Mouse (Mus musculus) megakaryocyte progenitor cell, adult 5-6 weeks (primary cell): ENCODE data around the gene Slc35g2. TPM values are rescaled to one million over a fixed set of nuclear protein-coding genes. Genes with fewer than 3 reads are reported as not detected.

Experiments
- ATAC-seq: replicated peaks from 2 replicates; pipeline ENCODE4 v1.8.0; 2016; ENCODE audit warnings: mild to moderate bottlenecking, moderate TSS enrichment, inconsistent platforms; ENCODE audit not compliant: poor library complexity
- total RNA-seq, 2 experiments: library from RNA; stranded (forward) in 1 of 2; stranded (reverse) in 1 of 2; fragments of 157-497, 149-512 nt in 1 of 2; fragments of 200-1000 nt in 1 of 2; gene quantifications; 2 replicates each; pipeline versions ENCODE4 v1.2.3 to v1.2.4; 2015 to 2017

The Slc35g2 gene
- total RNA-seq (2015), result 0.32 TPM in 1 of 2 replicates, not detected in the other
- total RNA-seq (2017), result not detected in 2 replicates

DNA sequence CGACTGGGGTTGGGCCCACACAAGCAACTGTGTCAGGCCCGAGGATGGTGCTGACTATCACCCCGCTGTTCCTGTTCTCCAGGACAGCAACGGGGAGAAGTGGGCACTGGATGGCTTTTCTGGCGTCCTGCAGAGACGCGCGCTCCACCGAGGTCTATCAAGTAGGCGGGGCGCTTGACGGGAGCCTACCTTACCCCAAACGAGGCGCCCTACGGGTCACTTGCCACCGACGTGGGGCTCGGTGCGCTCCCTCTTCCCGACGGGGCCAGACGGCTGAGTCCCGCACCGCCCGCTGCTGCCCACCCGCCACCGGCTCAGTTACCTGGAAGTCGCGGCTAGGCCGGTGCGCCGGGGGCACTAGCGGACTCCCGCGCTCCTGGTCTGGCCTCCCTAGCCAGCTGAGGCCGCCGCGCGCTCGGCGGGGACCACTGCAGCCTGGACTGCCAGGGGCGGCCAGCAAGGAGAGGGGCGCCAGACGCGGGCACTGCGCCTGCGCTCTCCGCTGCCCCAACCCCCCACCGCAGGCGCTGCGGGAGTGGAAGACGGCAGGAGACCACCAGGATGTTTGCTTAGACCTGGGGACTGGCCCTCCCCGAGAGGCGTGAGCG, at the start of gene Slc35g2:
Gene Slc35g2 (minus strand): TSS at position 465 of the 608 bp plus-strand sequence.
- peak; percentile 51 for ATAC-seq

DNA sequence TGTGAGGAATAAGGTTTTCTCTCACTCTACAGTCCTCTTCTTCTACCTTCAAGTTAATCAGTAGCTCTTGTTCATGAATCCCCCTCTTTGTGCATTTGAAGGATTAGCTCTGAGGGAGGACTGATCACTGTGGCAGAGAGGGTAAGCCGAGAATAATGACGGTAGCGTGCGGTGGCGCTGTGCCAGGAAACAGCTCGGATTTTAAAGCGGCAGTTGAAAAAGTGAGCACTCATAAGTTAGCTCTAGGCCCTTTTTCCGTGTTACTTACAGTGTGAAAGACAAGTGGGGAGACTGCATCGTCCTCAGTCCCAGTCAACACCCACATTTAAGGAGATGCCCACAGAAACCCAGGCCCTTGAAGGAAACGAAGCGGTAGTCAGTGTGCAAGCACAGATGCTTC, 46.1 kb upstream of the Slc35g2 start:
- ATAC-seq, result no peak

GRCm38 (mm10) chr9:100613501-100614071, 42.7 kb upstream of the Slc35g2 start:
- no peak for ATAC-seq

DNA sequence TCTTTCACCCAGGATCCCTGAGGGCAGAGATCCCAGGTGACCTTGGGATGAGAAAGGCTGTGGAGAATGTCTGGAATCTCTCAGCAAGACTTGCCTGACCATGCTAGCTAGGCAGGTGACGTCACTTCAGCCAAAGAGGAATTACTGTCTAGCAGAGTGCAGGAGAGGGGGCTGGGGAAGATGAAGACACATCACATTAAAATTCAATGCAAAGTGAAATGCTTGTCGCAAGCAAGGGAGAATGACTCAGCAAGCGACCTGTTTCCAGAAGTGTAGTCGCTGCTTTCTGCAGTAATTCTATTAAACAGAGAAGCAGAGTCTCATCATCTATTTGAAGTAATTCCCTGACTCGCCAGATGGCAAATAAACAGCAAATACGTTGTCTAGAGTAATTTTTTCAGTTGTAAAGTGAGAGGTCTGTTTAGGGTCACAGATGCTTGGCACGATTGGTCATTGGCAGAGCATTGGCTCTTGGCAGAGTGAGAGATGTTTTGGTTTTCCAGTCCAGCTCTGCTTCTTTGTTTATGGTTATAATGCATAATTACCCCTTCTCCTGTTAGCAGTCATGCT, 35.2 kb upstream of the Slc35g2 start:
- ATAC-seq, result peak; percentile 34; the same call in 1 of the 2 replicates

DNA sequence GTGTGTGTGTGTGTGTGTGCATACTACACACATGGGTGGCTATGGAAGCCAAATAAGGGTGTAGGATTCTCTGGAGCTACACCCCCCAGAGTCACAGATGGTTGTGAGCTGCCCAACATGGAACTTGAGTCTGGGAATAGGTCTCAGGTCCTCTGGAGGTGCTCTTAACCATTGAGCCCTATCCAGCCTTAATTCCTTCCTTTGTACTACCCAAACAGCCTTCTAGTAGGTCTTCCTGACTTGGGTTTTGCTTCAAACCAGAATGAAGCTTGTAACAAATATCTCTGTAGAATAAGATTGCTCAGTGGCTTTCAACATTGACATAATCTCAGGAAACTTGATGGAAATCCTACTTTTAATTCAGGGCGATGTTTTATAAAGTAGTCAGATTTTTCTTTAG, 34.6 kb upstream of the Slc35g2 start:
- no peak for ATAC-seq

- no peak for ATAC-seq
These were observed 32.3 kb upstream of the Slc35g2 start for GRCm38 (mm10) chr9:100603156-100603555.

- no peak for ATAC-seq
These were observed 31.2 kb upstream of the Slc35g2 start for GRCm38 (mm10) chr9:100602130-100602529.

DNA sequence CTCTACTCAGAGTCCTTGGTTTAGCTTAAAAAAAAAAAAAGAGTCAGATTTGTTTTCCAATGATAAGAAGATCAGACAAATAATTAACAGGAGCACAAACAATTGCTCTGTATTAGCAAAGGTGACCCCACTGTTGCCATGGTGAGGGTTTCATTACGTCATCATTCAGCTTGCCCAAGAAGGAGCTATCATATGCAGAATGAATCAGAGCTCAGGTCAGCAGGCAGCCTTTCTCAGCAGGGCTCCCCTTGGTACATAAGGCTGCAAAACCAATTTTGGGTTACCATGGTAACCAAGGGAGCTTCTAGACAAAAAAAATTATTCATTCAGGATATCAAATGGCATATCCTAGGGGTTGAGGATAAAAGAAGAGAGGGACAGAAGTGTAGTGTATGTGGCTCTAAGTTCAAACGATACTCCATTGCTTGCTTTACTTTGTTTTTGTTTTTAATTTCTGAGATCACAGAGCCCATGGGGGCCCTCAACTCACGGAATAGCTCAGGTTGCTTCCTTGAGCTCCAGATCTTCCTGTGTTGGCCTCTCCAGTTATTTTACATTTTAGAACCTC, 29.0 kb upstream of the Slc35g2 start:
- ATAC-seq, result no peak

DNA sequence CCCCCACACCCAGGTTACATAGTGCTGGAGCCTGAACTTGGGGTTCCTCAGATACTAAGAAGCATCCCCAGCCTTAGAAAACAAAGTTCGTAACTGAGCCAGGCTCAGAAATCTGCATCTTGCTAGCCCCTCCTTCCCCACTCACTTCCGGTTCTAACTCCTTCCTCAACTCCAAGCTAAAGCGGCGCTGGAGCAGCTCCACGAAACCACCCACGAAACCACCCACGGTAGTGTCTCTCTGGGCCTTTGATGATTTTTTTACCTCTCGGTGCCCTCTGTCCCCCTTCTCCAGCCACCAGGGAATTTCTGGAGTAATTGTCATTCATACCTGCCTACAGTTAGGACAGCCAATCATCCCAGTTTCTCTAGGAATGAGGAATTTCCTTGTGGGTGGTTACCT, 26.7 kb upstream of the Slc35g2 start, which contains the start of gene Stag1:
Gene Stag1 (plus strand): TSS at position 253 of the 400 bp plus-strand sequence.
- ATAC-seq, result no peak

GRCm38 (mm10) chr9:100596317-100596716, 25.4 kb upstream of the Slc35g2 start:
- ATAC-seq, result peak; percentile 55; the same call in 1 of the 2 replicates

DNA sequence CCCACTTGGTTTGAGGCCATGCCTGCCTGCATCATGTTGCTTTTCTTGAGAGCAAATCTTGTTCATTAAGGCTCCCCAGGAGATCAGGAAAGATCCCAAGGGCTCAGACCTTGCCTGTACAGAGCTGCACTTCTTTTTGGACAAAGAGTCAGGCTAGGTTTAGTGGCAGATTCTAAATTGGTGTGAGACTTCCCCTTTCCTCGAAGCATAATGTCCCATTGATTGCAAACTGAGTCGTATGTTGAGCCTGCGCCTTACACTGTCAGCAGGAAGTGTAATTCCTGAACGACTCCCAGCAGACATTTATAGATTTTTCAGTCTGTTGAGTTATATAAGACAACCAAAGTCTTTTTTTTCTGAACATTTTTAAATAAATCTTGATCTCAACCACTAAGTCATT, 19.6 kb upstream of the Slc35g2 start:
- no peak for ATAC-seq

GRCm38 (mm10) chr9:100584031-100584430, 13.1 kb upstream of the Slc35g2 start:
- ATAC-seq, result no peak

DNA sequence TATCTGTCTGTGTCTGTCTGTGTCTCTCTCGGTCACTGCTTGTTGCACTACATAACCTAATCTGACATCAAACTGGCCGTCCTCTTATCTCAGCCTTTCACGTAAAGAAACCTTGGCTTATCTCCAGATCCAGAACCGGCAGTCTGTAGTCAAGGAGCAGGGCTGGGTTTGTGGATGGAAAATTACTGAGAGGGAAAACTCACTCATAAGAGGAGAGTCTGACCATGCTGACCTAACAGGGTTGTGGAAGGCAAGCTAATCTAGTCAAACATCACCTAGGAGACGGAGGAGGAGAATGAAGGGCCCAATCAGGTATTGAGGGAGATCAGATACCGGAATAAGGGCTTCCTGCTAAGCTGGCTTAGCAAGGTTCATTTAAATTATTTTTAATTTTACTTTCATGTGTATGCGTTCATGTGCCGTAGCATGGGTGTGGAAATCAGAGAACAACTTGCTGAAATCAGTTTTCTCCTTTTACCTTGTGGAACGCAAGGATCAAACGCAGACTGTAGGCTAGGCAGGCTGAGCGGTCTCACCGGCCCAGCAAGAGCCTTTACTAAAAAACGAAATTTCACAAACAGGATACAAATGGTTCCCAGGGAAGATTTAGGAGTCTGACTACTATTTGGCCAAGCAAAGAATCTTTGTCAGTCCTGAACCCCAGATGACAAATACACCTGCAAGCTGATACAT, 12.1 kb upstream of the Slc35g2 start:
- ATAC-seq, result peak; percentile 14; the same call in 1 of the 2 replicates

DNA sequence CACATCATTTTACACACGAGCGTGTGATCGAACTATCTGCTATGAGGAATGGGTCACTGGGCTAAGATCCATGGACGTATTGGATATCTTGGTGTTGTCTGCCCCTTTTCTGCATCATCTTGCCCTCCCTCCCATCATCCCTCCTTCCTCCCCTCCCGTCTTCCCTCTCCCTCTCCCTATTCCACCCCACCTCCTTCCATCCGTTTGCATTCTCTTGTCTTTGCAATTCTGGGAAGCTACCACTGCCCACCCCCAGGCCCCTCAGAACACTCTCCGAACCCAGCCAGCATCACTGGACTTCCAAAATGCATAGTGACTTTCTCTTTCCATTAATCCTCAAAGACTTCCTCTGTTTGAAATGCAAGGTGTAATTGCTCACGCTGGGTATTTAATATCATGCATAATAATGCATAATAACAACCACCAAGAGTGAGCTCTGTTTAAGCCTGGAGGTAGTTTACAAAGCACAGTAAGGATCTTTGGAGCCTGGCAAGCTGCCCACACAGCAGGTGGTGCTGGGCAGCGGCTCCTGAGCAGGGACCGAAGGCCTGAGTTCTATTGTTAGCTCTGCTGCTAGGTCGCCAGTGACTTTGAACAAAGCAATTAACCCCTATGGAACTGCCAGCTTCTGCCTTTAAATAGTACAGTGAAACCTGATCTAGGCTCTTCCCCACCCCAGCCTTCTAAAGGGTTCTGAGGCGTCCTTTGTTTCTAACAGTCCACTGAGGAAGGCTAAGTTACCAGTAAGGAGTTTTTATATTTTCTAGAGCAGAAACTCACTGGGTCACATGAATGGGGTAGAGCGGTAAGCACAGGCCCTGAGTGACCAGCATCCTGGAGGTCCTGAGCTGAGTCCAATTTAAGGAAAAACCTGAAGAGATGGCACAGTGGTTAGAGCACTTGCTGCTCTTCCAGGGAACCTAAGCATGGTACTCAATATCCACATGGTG, 10.9 kb upstream of the Slc35g2 start:
- ATAC-seq, result no peak

GRCm38 (mm10) chr9:100580196-100580740, 9.4 kb upstream of the Slc35g2 start:
- ATAC-seq, result no peak

- no peak for ATAC-seq
These were observed 3.1 kb upstream of the Slc35g2 start for GRCm38 (mm10) chr9:100573942-100574341.

- ATAC-seq, result no peak
These were observed 2.4 kb upstream of the Slc35g2 start for GRCm38 (mm10) chr9:100573300-100573699.

- no peak for ATAC-seq
These were observed 621 bp upstream of the Slc35g2 start for GRCm38 (mm10) chr9:100571511-100571910.

- ATAC-seq, result peak; percentile 87
These were observed 878 bp downstream of the Slc35g2 start for GRCm38 (mm10) chr9:100569798-100570625.
